Mouse (Mus musculus) hindlimb bud, embryonic 11.5 days (tissue): Measurements from ENCODE around the gene Maml1.

Experiments used
- DNase-seq: peaks from one replicate; pipeline ENCODE4 v3.0.0-alpha.2; 2012; ENCODE audit warnings: low read depth, low spot score; ENCODE audit errors: extremely low spot score

Maml1 gene

GRCm38 (mm10) chr11:50223783-50224662 is 68.1 kb downstream of the Maml1 start:
- DNase-seq: no peak

- no peak for DNase-seq
These were observed 69.4 kb downstream of the Maml1 start for GRCm38 (mm10) chr11:50222559-50223276.

- DNase-seq: no peak
These were observed 72.3 kb downstream of the Maml1 start for GRCm38 (mm10) chr11:50219833-50220232.

GRCm38 (mm10) chr11:50217811-50218210 is 74.3 kb downstream of the Maml1 start:
- no peak for DNase-seq

- DNase-seq: no peak
These were observed 75.3 kb downstream of the Maml1 start for GRCm38 (mm10) chr11:50216724-50217366.

- DNase-seq: no peak
These were observed 76.5 kb downstream of the Maml1 start for GRCm38 (mm10) chr11:50215633-50216032.

GRCm38 (mm10) chr11:50214631-50215030 is 77.5 kb downstream of the Maml1 start:
- no peak for DNase-seq

- no peak for DNase-seq
These were observed 79.0 kb downstream of the Maml1 start for GRCm38 (mm10) chr11:50212848-50213758.

GRCm38 (mm10) chr11:50212060-50212739 is 79.9 kb downstream of the Maml1 start:
- DNase-seq: no peak

- DNase-seq: no peak
These were observed 80.6 kb downstream of the Maml1 start for GRCm38 (mm10) chr11:50211322-50212059.

- DNase-seq: no peak
These were observed 81.5 kb downstream of the Maml1 start, which contains the start of the genes Sqstm1 and Mgat4b for GRCm38 (mm10) chr11:50210505-50211151. Gene Sqstm1 (minus strand): TSS chr11:50210827. Gene Mgat4b (plus strand): TSS chr11:50210890.

GRCm38 (mm10) chr11:50210101-50210504 is 82.0 kb downstream of the Maml1 start:
- DNase-seq: peak; percentile 64

GRCm38 (mm10) chr11:50208039-50208438 is 84.1 kb downstream of the Maml1 start:
- DNase-seq: no peak

- no peak for DNase-seq
These were observed 84.8 kb downstream of the Maml1 start for GRCm38 (mm10) chr11:50207344-50207743.

GRCm38 (mm10) chr11:50206037-50206436 is 86.1 kb downstream of the Maml1 start:
- DNase-seq: no peak
